Mouse (Mus musculus) lung, embryonic 16.5 days (tissue): ENCODE results near the gene Prdm16. TPM values are rescaled to one million over a fixed set of nuclear protein-coding genes. Genes with fewer than 3 reads are reported as not detected.

Experiments
- ATAC-seq: fragments of 200-750 bp; cut with Nextera tagmentation; 2 replicates; pipeline ENCODE4 v1.8.0; 2017; ENCODE audit warnings: low read depth, mild to moderate bottlenecking, moderate library complexity
- H3K27ac ChIP-seq: fragments of 300-500 bp; sonication (generic); 2 replicates; pipeline ENCODE4 v1.5.1; 2014; ENCODE audit warnings: mild to moderate bottlenecking, control low read depth, low read length
- H3K27me3 ChIP-seq: fragments of 300-500 bp; sonication (generic); 2 replicates; pipeline ENCODE4 v1.6.1; 2014; ENCODE audit warnings: low read depth, low read length, mixed read lengths; ENCODE audit not compliant: control insufficient read depth, insufficient read depth
- H3K36me3 ChIP-seq: fragments of 300-500 bp; sonication (generic); 2 replicates; pipeline ENCODE4 v1.6.1; 2014; ENCODE audit warnings: low read length; ENCODE audit not compliant: control insufficient read depth, insufficient read depth
- H3K4me1 ChIP-seq: fragments of 300-500 bp; sonication (generic); replicated peaks from 2 replicates; pipeline ENCODE4 v1.6.1; 2014; ENCODE audit warnings: low read length, mixed read lengths; ENCODE audit not compliant: control insufficient read depth, insufficient read depth
- H3K4me2 ChIP-seq: fragments of 300-500 bp; sonication (generic); 2 replicates; pipeline ENCODE4 v1.6.1; 2014; ENCODE audit warnings: low read depth, low read length, control low read depth
- H3K4me3 ChIP-seq: fragments of 300-500 bp; sonication (generic); 2 replicates; pipeline ENCODE4 v1.5.1; 2014; ENCODE audit warnings: mild to moderate bottlenecking, low read length, control low read depth
- H3K9ac ChIP-seq: fragments of 300-500 bp; sonication (generic); 2 replicates; pipeline ENCODE4 v1.6.1; 2014; ENCODE audit warnings: low read length, control low read depth
- H3K9me3 ChIP-seq: fragments of 300-500 bp; sonication (generic); 2 replicates; pipeline ENCODE4 v1.6.1; 2016; ENCODE audit warnings: low read length; ENCODE audit not compliant: control insufficient read depth
- WGBS: fragments of 180-500 bp; shearing (Covaris S2); extraction: QIAGEN DNeasy Blood & Tissue Kit; methylation state at CpG from one replicate; pipeline ENCODE4 v1.1.7; 2014; 5-methylcytosine and 5-hydroxymethylcytosine counted together
- polyA plus RNA-seq: library from polyadenylated mRNA; unstranded; fragments of >200 nt; fragmentation: Nextera tagmentation; extraction: Ambion mirVana; gene quantifications from 2 replicates; pipeline ENCODE4 v1.2.1, GENCODE M21; 2015

Prdm16 gene
- polyA plus RNA-seq, 1 experiment from 2014 or later, result 25.2 TPM

DNA sequence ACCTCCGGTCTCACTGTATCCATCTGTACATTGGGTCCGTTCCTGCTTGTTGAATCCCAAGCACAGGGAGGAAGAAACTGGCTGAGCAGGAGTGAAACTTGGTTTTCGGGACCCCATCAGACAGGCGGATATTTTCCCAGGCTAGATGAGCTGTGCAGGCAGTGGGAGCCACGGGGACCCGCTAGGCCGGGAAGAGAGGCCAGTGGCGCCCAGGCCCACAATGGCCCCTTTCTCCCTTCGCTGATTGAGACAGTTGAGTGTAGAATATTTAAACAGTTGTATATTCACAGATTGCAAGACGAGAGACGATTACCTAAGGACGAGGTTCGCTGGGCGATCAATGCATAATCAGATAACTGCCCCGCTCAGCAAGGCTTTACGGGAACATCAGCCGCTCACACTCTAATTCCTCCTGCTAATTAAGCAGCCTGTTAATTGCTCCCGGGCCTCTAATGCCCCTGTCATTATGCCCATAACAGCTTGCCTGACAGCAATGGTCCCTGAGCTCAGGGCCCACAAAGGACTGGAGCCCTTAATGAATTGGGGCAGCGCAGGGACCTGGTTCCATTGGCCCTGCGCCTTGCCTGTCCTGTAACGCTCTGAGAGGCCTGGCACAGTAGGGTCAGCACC, 54.0 kb downstream of the Prdm16 start:
- peaks cover 40% of the 10 kb centered on the region for H3K4me1 ChIP-seq
- no peak for ATAC-seq
- no peak overlapping the region for H3K4me2 ChIP-seq
- WGBS, result 84% methylated on average over 21 of the region's 21 CpGs
- H3K9ac ChIP-seq, result no peak overlapping the region
- no peaks in the 10 kb centered on the region for H3K27me3 ChIP-seq
- no peaks in the 10 kb centered on the region for H3K9me3 ChIP-seq
- no peak overlapping the region for H3K27ac ChIP-seq
- H3K4me3 ChIP-seq, result no peak overlapping the region
- no peaks in the 10 kb centered on the region for H3K36me3 ChIP-seq

DNA sequence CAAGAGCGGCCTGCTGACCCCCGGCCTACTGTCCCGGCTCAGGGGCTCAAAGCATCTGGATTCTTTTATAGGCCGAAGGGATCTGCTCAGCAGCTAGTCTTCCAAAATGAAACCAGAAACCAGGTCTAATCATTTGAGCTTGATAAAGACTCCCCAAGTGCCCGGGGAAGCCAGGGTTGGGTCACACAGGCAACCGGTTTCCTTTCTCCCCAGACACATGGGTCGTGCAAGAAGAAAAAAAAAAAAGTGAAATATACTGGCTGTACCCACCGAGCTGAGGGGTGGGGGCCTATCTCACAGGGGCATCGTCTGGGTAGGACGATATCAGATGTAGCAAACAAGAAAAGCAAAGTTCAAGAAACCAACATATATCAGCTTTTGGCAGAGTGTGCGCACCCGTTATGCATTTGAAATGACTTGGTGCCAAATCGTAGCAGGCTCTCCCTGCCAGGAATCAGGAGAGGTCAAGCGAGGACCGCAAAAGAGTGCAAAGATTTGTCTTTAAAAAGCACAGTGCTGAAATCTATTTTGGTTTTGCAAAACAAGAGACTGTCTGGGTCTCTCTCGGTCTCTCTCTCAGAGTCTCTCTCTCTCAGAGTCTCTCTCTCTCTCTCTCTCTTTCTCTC, 55.3 kb downstream of the Prdm16 start:
- no peaks in the 10 kb centered on the region for H3K27me3 ChIP-seq
- H3K9ac ChIP-seq, result no peak overlapping the region
- H3K4me1 ChIP-seq, result peaks cover 26% of the 10 kb centered on the region
- ATAC-seq, result no peak
- 49% methylated on average over 16 of the region's 16 CpGs for WGBS
- no peak overlapping the region for H3K4me2 ChIP-seq
- H3K27ac ChIP-seq, result no peak overlapping the region
- no peak overlapping the region for H3K4me3 ChIP-seq
- H3K9me3 ChIP-seq, result no peaks in the 10 kb centered on the region
- H3K36me3 ChIP-seq, result no peaks in the 10 kb centered on the region

DNA sequence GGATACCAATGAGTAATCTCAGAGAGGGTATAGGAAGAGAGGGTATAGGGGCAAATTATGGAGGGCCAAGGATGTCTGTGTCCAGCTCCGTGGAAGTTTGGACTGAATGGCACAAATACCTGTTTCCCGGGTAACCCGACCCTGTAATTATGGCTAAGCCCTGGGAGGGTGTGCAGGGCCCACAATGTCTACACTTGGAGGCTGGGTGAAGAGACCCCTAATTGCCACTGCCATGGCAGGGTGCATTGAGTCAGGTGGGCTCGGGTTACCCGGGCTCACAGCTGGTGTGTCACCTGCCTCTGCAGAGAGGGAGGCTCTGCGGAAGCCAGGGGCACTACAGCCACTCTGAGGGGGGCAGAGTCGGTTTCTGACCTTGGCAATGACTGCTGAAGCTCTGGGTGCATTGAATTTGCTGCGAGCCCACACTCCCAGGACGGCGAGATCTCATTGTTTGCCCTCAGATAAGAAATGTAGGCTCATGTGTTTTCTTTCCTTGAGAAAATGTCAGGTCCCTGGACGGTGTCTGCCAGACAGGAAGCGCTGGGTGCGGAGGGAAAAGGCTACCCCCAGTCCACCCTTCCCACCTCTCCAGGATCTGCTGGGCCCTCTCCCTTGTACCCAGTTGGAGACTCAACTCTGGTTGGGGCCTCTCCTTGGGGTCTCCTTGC, 62.3 kb downstream of the Prdm16 start:
- Histone ChIP-seq H3K36me3 (no peaks in the 10 kb centered on the region), H3K9ac (no peak overlapping the region), H3K4me1 (peaks cover 23% of the 10 kb centered on the region), H3K27me3 (no peaks in the 10 kb centered on the region), H3K4me2 (no peak overlapping the region), H3K27ac (peak overlapping the region; percentile 60), H3K9me3 (no peaks in the 10 kb centered on the region), H3K4me3 (no peak overlapping the region)
- peak; percentile 55; the same call in 1 of the 2 replicates for ATAC-seq
- WGBS, result 34% methylated on average over 13 of the region's 13 CpGs

DNA sequence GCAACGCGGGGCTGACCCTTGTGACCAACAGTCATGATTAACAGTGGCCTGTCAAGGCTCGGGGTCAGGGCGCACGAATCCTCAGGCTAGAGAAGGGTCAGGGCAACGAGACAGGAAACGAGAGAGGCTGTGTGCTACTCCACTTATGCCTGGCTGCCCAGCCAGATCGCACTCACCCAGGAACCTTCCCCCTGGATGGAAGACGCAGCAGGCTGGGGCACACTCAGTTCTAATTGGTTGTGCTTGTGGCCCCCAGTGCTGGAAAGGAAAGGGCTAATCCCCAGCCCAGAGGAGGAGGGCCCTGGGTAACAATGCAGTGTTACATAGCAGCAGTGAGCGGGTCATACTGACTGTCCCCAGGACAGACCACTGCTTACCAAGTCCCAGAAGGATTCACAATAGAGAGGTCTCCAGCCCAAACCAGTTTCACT, 66.2 kb downstream of the Prdm16 start:
- Histone ChIP-seq H3K4me1 (peaks cover 38% of the 10 kb centered on the region), H3K27ac (no peak overlapping the region), H3K9me3 (no peaks in the 10 kb centered on the region), H3K4me2 (no peak overlapping the region), H3K4me3 (no peak overlapping the region), H3K9ac (no peak overlapping the region), H3K36me3 (no peaks in the 10 kb centered on the region), H3K27me3 (no peaks in the 10 kb centered on the region)
- ATAC-seq, result no peak
- WGBS, result 32% methylated on average over 10 of the region's 10 CpGs

DNA sequence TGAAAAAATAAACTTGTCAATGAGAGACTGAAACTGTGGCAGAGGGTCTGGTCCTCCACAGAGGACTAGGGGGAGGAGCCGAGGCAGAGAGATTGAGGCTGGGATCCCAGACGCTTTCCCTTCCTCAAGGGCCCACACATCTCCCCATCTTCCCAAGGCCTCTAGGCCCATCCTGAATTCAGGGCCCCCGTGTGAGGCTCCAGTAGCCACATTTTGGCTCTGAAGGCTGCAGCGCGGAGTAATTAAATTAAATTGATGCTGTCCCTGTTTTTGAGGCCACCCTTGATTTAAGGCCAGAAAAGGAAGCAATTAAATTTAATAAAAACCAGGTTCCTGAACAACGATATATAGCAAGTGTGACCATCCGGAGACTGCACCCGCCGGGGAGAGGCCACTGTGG, 66.8 kb downstream of the Prdm16 start:
- WGBS, result 70% methylated on average over 9 of the region's 9 CpGs
- H3K4me3 ChIP-seq, result no peak overlapping the region
- H3K27ac ChIP-seq, result no peak overlapping the region
- peaks cover 37% of the 10 kb centered on the region for H3K4me1 ChIP-seq
- H3K36me3 ChIP-seq, result no peaks in the 10 kb centered on the region
- H3K27me3 ChIP-seq, result no peaks in the 10 kb centered on the region
- H3K9ac ChIP-seq, result no peak overlapping the region
- no peak for ATAC-seq
- H3K4me2 ChIP-seq, result no peak overlapping the region
- H3K9me3 ChIP-seq, result no peaks in the 10 kb centered on the region

DNA sequence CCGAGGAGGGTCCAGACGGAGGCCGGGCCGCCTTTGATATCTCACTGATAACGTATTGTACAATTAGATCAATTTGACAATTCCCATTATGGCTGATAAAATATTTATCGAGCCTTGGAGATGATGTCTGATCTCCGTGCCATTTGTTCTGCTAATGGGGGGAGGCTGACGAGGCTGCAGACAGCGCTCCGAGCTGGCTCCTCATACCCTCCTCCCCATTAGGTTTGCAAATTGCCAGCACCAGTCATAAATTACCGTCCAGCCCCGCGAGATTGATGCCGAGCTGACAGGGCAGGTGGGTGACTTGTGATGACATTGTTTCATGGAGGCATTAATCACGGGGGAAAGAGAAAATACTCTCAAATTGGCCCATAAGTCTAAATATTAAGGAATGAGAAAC, 67.9 kb downstream of the Prdm16 start:
- Histone ChIP-seq H3K27me3 (no peaks in the 10 kb centered on the region), H3K36me3 (no peaks in the 10 kb centered on the region), H3K9me3 (no peaks in the 10 kb centered on the region), H3K9ac (no peak overlapping the region), H3K4me2 (no peak overlapping the region), H3K4me3 (no peak overlapping the region), H3K27ac (no peak overlapping the region), H3K4me1 (peaks cover 29% of the 10 kb centered on the region)
- no peak for ATAC-seq
- WGBS, result 41% methylated on average over 15 of the region's 15 CpGs

DNA sequence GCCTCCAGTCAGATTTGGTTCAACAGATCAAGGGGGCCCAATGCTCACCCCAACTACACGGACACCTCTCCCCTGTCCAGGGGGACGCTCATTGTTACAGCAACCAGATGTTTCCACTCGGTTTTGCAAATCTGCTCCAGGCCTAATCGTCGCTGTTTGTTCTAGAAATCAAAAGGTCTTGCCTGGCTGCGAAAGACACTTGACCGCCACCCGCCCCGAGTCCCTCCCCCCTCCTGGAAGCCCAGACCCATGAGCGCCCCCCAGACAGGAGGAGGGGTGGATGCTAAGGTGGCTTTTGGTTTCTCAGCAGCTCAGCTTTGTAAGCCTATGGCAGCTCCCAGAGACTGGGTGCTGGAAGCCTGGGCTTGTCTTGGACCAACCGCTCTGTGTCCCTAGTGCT, 68.7 kb downstream of the Prdm16 start:
- WGBS, result 20% methylated on average over 11 of the region's 11 CpGs
- Histone ChIP-seq H3K4me2 (no peak overlapping the region), H3K27me3 (no peaks in the 10 kb centered on the region), H3K36me3 (no peaks in the 10 kb centered on the region), H3K4me3 (no peak overlapping the region), H3K9me3 (no peaks in the 10 kb centered on the region), H3K4me1 (peaks cover 26% of the 10 kb centered on the region), H3K27ac (no peak overlapping the region; the same call in 1 of the 2 replicates), H3K9ac (no peak overlapping the region)
- peak; percentile 37 for ATAC-seq

DNA sequence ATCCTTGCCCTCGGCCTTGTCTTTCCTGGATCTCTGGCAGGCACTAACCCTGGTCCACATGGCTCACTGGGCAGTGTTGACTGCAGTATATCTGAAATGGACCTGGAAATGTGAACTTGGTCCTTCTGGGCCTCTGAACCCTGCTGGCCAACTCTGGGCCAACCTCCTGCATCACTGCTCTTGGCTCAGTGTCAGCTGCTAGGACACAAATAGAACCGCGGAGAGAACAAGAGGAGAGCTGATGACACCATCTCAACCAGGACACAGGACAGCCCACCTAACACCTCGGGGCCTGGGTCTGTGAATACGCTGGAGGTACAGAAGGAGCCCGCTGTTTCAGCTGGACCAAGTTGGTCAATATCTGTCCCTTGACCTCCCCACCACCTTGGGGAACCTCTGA, 73.5 kb downstream of the Prdm16 start:
- H3K4me2 ChIP-seq, result no peak overlapping the region

DNA sequence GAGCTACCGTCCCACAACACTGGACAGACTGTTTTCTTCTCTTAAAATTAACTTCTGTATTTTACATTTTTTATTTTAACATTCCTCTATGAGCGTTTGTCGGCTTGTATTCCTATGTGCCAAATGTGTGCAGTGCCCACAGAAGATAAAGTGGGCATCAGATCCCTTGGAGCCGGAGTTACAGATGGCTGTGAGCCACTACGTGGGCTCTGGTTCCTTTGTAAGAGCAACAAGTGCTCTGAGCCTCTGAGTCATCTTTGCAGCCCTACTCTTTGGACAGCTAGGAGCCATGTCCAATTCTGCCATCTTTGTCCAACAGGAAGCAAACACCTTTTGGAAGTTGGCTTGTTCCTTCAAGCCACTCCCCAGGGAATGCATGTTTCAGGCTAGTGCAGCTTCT, 78.6 kb downstream of the Prdm16 start:
- Histone ChIP-seq H3K27ac (no peak overlapping the region), H3K4me2 (no peak overlapping the region), H3K9ac (no peak overlapping the region), H3K4me3 (no peak overlapping the region), H3K9me3 (no peaks in the 10 kb centered on the region), H3K27me3 (no peaks in the 10 kb centered on the region), H3K4me1 (no peaks in the 10 kb centered on the region; the same call in 1 of the 2 replicates), H3K36me3 (no peaks in the 10 kb centered on the region)
- no peak for ATAC-seq
- 87% methylated on average over 5 of the region's 5 CpGs for WGBS

More for the DNA sequence above, 73.5 kb downstream of the Prdm16 start:
- no peak overlapping the region for H3K4me3 ChIP-seq
- no peak overlapping the region for H3K9ac ChIP-seq
- no peak overlapping the region for H3K27ac ChIP-seq
- ATAC-seq, result no peak
- H3K9me3 ChIP-seq, result no peaks in the 10 kb centered on the region
- no peaks in the 10 kb centered on the region for H3K27me3 ChIP-seq
- peaks cover 10% of the 10 kb centered on the region for H3K4me1 ChIP-seq
- 92% methylated on average over 6 of the region's 6 CpGs for WGBS
- no peaks in the 10 kb centered on the region for H3K36me3 ChIP-seq
